Mouse (Mus musculus) thymus, adult 2 months (tissue): Measurements from ENCODE around the gene Ddx51. TPM values are rescaled to one million over a fixed set of nuclear protein-coding genes. Genes with fewer than 3 reads are reported as not detected.
A peak's percentile ranks its signal among the peaks of the same experiment; 100 is the strongest.

Source experiments
- DNase-seq: peaks from one replicate; pipeline ENCODE4 v3.0.0; 2021
- H3K27ac ChIP-seq: fragments of 200-500 bp; 2 replicates; pipeline ENCODE4 v1.5.1; 2012; ENCODE audit warnings: low read length, control low read depth; ENCODE audit not compliant: control insufficient read depth, insufficient read depth
- H3K27me3 ChIP-seq: fragments of 200-500 bp; 2 replicates; pipeline ENCODE4 v1.6.1; 2012; ENCODE audit warnings: mild to moderate bottlenecking, low read length, moderate library complexity, mixed read lengths; ENCODE audit not compliant: control insufficient read depth, insufficient read depth
- H3K36me3 ChIP-seq: fragments of 200-500 bp; 2 replicates; pipeline ENCODE4 v1.6.1; 2012; ENCODE audit warnings: mild to moderate bottlenecking, low read length, moderate library complexity; ENCODE audit not compliant: control insufficient read depth, insufficient read depth
- H3K4me1 ChIP-seq: fragments of 200-500 bp; replicated peaks from 2 replicates; pipeline ENCODE4 v1.6.1; 2012; ENCODE audit warnings: low read length; ENCODE audit not compliant: control insufficient read depth, insufficient read depth
- H3K4me3 ChIP-seq: fragments of 200-500 bp; 2 replicates; pipeline ENCODE4 v1.5.1; 2012; ENCODE audit warnings: mild to moderate bottlenecking, low read length, control low read depth, moderate library complexity; ENCODE audit not compliant: control insufficient read depth, insufficient read depth
- CTCF ChIP-seq: fragments of 200-500 bp; IDR thresholded peaks from 2 replicates; pipeline ENCODE4 v1.5.1; 2012; ENCODE audit warnings: mild to moderate bottlenecking, control low read depth, low read length, moderate library complexity, borderline replicate concordance; ENCODE audit not compliant: control insufficient read depth, poor library complexity, insufficient read depth; ENCODE audit errors: extremely low read depth
- POLR2A ChIP-seq: fragments of 200-500 bp; IDR thresholded peaks from 2 replicates; pipeline ENCODE4 v1.6.1; 2012; ENCODE audit warnings: mild to moderate bottlenecking, low read length, control low read depth, moderate library complexity; ENCODE audit not compliant: control insufficient read depth, poor library complexity, insufficient read depth; ENCODE audit errors: extremely low read depth
- WGBS: fragments of 180-500 bp; shearing (Covaris S2); methylation state at CpG from one replicate; pipeline ENCODE4 v1.1.7; 2018; 5-methylcytosine and 5-hydroxymethylcytosine counted together
- polyA plus RNA-seq: library from polyadenylated mRNA; depleted of rRNA; stranded (reverse); fragments of >200 nt; gene quantifications from 2 replicates; pipeline ENCODE4 v1.2.3, GENCODE M21; 2012

Ddx51 gene
- polyA plus RNA-seq, 1 experiment, result 34.6 TPM

GRCm38 (mm10) chr5:110653686-110654085 lies 435 bp downstream of the Ddx51 start:
- TF ChIP-seq POLR2A, result no peak
- TF ChIP-seq CTCF, result no peak
- Histone ChIP-seq H3K4me3 (peak overlapping the region; percentile 95), H3K27ac (no peak overlapping the region), H3K4me1 (peaks cover 15% of the 10 kb centered on the region), H3K27me3 (no peaks in the 10 kb centered on the region; the same call in 1 of the 2 replicates), H3K36me3 (peaks cover 29% of the 10 kb centered on the region)
- DNase-seq, result no peak
- 2% methylated on average over 37 of the region's 37 CpGs for WGBS

DNA sequence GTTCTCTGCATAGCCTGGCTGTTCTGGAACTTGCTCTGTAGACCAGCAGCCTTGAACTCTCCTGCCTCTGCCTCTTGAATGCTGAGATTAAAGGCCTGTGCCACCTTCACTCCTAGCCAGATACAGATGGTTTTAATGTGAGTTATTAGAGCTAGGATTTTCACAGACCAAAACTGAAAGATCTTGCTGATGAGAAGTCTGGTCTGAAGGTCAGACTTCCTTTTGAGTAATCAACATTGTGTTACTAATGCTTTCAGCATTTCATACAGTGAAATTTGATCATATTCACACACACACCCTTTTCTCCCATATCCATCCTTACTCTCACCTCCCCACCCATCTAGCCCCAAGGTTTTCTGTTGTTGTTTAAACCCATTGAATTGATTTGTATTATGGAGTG lies 6.4 kb downstream of the Ddx51 start:
- no peak overlapping the region for H3K27ac ChIP-seq
- TF ChIP-seq POLR2A (no peak), CTCF (no peak)
- H3K4me1 ChIP-seq, result no peaks in the 10 kb centered on the region
- H3K27me3 ChIP-seq, result no peaks in the 10 kb centered on the region
- DNase-seq, result no peak
- no peak overlapping the region for H3K4me3 ChIP-seq
- H3K36me3 ChIP-seq, result peaks cover 33% of the 10 kb centered on the region

DNA sequence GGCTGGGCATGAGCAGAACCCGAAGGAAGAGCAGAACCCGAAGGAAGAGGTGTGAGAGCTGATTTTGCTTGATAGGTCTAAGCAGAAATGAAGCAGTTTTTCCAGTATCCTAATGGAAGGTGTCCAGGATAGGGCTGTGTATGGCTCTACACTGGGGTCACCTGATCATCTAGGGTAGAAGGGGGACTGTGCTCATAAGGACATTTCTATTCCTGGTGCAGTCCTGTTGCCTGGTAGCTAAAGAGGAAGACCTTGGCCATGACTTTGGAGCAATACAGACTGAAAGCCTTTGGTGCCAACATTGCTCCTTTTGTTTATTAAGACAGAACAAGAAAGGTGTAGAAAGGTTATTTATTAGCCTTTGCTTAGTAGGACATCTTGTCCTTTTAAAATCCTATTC lies 10.8 kb downstream of the Ddx51 start:
- Histone ChIP-seq H3K4me1 (no peaks in the 10 kb centered on the region), H3K27ac (no peak overlapping the region), H3K36me3 (peaks cover 60% of the 10 kb centered on the region), H3K27me3 (no peaks in the 10 kb centered on the region), H3K4me3 (no peak overlapping the region)
- DNase-seq, result no peak
- TF ChIP-seq CTCF (no peak), POLR2A (no peak)
- 89% methylated on average over 2 of the region's 2 CpGs for WGBS

GRCm38 (mm10) chr5:110664750-110665269 lies 11.6 kb downstream of the Ddx51 start:
- Histone ChIP-seq H3K36me3 (peaks cover 62% of the 10 kb centered on the region), H3K27me3 (no peaks in the 10 kb centered on the region), H3K4me3 (no peak overlapping the region), H3K27ac (no peak overlapping the region), H3K4me1 (no peaks in the 10 kb centered on the region)
- no peak for TF ChIP-seq POLR2A
- TF ChIP-seq CTCF, result no peak
- WGBS, result 96% methylated on average over 2 of the region's 2 CpGs
- DNase-seq, result no peak

- DNase-seq, result no peak
- TF ChIP-seq CTCF (no peak), POLR2A (no peak)
- Histone ChIP-seq H3K27ac (no peak overlapping the region), H3K36me3 (peaks cover 70% of the 10 kb centered on the region), H3K4me3 (no peak overlapping the region), H3K27me3 (no peaks in the 10 kb centered on the region), H3K4me1 (no peaks in the 10 kb centered on the region)
- 86% methylated on average over 6 of the region's 6 CpGs for whole genome bisulfite sequencing
Measured at GRCm38 (mm10) chr5:110665486-110666121, 12.4 kb downstream of the Ddx51 start.

DNA sequence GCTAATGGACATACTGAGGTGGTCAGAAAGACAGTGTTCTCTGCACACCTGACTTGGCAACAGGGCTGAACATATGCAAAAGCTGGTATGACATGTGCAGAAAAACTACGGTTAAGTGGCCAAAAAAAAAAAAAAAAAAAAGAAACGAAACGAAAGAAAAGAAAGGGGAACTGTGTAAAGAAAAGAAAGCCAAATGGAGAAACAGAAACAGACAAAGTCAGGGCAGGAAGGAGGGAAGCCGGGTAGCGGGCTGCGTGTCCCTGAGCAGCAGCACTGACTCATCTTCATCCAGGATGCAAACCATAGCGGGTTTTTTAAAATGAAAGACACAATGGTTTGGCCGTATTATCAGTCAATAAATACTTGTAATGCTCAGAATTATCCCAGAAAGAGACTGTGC lies 28.8 kb downstream of the Ddx51 start:
- H3K4me1 ChIP-seq, result no peaks in the 10 kb centered on the region
- 69% methylated on average over 8 of the region's 8 CpGs for whole genome bisulfite sequencing
- DNase-seq, result no peak
- no peak overlapping the region for H3K4me3 ChIP-seq
- TF ChIP-seq POLR2A, result no peak
- no peak for TF ChIP-seq CTCF
- no peaks in the 10 kb centered on the region for H3K27me3 ChIP-seq
- peaks cover 90% of the 10 kb centered on the region for H3K36me3 ChIP-seq
- no peak overlapping the region for H3K27ac ChIP-seq
